Mouse (Mus musculus) urinary bladder, adult 2 months (tissue): ENCODE data around the gene Polrmt. TPM values are rescaled to one million over a fixed set of nuclear protein-coding genes. Genes with fewer than 3 reads are reported as not detected.

Source experiments
- DNase-seq: peaks from one replicate; pipeline ENCODE4 v3.0.0; 2022; ENCODE audit warnings: low spot score
- polyA plus RNA-seq: library from polyadenylated mRNA; depleted of rRNA; stranded (reverse); fragments of >200 nt; gene quantifications from 2 replicates; pipeline ENCODE4 v1.2.3, GENCODE M21; 2012

The Polrmt gene
- polyA plus RNA-seq, 1 experiment = 31.7 TPM

DNA sequence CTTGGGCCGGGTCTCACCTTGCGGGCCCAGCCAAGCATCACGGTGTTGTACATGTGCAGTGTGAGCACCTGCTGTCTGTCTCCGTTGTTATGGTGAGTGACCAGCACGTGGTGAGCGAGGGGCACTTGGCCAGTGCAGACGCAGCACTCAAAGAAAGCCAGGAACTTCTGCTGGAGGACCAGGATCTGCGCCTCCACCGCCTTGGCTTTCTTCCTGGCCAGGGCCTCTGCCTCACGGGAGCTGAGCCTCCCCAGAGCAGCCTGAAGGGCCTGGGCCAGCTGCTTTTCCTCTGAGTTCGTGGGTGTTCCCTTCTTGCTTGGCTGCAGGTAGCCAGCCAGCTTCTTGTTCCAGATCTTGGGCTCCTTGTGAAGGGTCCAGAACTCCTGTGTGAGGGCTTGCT is 3.2 kb downstream of the Polrmt start:
- no peak for DNase-seq

DNA sequence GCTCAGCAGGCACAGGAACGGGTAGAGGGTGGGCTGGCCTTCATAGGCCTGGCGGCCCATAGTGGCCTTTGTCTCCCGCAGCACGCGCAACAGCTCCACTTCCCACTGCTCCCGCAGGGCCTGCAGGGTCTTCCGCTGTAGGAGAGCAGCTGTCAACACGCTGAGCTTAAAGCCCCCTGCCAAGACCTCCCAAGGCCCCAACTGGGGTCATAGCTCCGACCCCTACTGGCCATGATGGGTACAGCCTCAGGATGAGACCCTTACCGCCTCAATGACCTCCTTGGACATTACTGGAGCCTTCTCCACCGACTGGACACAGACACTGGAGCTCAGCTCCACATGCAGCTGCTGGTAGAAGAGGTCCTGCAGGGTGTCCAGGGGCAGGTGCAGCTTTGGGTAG is 5.5 kb downstream of the Polrmt start:
- no peak for DNase-seq

DNA sequence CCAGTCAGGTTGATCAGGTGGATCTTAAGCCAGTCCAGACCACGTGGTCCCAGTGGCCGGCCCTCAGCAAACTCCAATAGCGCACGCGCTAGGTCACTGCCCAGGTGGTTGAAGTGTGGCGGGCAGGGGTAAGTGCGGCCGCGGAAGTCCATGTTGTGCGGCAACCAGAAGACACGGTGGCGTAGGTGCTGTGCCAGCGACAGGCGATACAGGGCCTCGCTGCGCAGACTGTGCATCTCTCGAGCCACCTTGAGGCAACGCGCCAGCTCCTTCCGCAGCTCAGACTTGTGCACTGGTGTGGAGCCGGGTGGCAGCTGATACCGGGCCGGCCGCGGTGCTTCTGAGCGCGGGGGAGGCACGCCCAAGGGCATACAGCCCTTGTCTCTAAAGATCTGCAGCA is 7.1 kb downstream of the Polrmt start:
- DNase-seq = no peak

DNA sequence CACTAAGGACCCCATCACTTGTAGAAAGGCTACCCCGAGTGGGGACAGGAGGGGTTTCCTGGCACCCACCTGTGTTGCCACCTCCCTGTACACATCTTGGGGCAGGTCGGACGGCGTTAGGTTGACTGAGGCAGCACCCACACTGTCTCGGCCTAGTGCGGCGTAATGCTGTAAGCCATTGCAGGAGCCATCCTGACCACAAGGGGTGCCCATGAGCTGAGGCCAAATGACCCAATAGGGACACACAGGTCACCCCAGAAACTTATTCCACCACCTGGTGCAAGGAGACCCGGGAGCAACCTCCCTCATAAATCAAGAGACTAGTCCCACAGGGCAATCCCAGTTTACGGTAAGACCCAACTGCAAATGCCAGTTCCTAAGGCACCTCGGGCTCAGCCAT is 8.1 kb downstream of the Polrmt start:
- DNase-seq = no peak

GRCm38 (mm10) chr10:79736706-79737105 is 9.7 kb downstream of the Polrmt start:
- DNase-seq = no peak

DNA sequence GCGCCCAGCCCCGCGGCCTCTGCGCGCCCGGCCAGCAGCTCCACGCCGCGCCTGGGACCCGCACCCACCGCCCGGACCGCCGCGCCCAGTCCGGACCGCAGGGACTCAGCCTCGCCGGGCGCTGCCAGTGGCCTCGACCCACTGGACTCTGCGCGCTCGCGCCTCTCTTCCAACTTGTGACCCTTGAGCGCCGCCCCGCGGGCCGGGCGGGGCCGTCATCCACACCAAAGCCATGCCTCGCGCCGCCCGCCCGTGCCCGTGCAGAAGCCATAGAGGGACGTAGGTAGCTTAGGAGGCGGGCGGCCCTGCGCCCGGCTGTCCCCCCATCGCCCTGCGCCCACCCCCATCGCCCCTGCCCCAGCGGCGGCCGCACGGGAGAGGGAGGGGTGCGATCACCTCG is 11.0 kb downstream of the Polrmt start:
- no peak for DNase-seq

DNA sequence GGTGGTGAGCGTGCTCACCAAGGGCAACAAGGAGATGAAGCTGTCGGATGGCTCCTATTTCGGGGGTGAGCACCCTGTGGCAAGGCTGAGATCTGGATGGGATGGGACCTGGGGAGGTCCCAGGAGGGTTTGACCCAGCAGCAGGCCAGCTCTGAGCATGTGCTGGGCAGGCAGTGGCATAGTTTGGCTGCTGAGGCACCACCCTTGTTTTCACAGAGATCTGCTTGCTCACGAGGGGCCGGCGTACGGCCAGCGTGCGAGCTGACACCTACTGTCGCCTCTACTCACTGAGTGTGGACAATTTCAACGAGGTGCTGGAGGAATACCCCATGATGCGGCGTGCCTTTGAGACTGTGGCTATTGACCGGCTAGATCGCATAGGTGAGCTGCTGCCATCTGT is 12.5 kb downstream of the Polrmt start:
- no peak for DNase-seq

DNA sequence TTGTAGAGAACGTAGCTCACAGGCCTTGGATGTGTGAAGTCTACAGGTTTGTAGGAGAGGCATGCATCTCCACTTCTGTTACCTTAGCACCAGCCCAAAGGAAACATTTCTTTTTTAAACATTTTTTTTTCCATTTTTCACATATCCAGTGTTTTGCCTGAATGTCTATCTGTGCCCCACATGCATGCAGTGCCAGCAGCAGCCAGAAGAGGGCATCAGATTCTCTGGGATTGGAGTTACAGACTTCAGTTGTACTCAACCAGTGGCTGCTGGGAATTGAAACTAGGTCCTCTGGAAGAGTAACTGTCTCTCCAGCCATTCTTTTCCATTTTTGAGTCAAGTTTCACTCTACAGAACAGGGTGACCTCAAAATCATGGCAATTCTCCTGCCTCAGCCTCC is 13.9 kb downstream of the Polrmt start:
- no peak for DNase-seq

DNA sequence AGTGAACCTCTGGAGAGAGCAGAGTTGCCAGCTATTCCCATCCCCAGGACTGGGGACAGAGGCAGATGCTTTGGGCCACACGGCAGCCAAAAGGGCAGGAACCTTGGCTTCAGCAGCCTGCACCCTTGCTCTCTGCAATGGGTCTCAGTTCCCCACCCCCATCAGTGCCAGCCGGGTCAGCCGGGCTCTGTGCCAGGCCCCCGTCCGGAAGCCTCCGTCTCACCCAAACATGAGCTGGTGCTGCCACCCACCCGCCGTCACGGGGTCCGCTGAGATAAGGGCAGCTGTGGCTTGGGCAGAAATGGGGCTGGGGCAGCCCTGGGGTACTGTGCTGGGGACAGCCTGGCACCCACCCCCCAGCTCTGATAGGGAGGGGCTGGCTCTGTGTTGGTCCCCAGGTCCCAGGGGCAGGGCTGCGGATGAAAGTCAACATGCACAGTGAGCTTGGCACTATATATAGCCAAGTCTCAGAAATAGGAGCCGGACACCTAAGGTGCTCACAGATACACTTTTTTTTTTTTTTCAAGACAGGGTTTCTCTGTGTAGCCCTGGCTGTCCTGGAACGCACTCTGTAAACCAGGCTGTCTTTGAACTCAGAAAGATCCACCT is 16.9 kb downstream of the Polrmt start:
- DNase-seq = no peak

- DNase-seq = no peak
These were observed 17.8 kb downstream of the Polrmt start for GRCm38 (mm10) chr10:79728323-79729249.

DNA sequence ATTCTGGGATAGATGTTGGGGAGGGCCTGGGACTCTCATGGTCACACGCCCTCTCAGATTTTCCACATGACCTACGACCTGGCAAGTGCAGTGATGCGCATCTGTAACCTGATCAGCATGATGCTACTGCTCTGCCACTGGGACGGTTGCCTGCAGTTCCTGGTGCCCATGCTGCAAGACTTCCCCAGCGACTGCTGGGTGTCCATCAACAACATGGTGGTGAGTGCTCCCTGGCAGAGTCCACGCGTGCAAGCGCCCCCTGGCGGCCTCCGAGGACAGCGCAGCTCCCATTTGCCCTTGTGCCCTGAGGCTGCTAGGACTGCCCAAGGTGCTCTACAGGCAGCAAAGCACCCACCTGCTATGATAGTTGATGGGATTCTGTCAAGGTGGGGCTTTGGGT is 20.3 kb downstream of the Polrmt start:
- DNase-seq = no peak

DNA sequence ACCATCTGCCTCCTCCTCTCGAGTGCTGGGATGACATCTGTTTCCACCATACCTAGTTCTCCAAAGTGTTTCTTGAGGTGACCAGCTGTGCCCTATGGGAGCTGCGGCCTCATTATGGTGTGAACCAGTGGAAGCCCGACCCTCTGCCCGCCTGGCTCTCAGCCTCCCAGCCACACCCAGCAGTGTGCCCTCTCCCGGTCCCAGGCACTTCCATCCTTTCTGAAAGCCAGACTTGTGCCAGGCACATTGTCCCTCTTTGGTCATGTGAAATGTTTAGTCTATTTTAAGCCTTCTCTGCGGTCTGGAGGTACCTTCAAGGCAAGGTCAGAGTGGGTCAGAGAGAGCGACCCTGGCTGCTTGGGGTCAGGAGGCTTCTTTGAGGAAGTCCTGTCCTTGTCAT is 22.7 kb downstream of the Polrmt start:
- no peak for DNase-seq

- no peak for DNase-seq
These were observed 23.3 kb downstream of the Polrmt start for GRCm38 (mm10) chr10:79723047-79723446.

DNA sequence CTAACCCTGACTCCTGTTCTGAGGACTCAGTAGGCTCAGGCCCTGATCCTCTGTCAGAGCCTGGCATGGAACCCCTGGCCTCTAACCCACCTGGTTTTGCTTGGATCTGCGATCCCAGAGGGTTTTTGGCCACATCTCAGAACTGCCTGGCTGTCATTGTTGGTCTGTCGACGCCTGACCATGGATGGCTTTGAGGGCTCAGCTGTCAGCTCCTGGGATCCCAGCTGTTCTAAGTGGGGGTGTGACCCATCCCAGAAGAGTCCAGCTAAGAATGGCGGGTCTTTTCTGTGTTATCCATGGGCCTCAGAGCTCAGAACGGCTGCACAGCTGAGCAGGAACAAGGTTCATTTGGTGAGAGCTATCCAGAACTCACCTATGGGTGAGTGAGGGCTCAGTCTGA is 25.3 kb downstream of the Polrmt start:
- no peak for DNase-seq

DNA sequence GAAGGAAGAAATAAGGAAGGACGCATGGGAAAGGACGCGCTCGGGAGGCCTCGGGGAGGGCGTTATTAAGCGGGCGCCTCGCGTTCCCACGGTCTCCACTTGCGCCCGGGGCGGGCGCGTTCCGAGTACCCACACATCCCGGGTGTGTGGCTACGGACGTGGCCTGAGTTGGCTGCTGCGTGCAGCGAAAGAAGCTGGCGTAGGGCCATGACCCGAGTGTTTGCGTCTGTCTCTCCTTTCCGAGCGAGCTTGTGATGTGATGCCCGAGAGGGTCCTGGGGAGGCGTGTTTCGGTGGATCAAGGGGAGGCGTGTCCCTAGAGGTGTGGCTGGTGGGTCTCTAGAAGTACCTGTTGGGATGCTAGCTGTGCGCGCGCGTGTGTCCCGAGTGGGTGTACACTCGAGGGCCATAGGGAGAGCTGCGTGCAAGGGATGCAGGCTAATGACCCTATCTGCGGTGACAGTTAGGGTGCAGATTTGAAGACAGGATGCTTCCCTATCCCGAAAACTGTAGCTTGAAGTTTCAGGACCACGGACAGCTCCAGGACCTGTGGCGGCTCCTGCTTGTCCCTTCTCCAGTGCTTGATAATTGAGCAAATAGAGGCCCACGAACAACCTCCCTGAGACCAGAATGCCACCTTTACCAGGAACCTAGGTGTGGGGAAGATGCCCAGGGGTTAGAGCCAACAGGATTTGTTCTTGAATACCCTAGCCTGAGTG is 28.6 kb downstream of the Polrmt start:
- peak; percentile 45 for DNase-seq

GRCm38 (mm10) chr10:79716988-79717355 is 29.4 kb downstream of the Polrmt start:
- DNase-seq = peak; percentile 27

GRCm38 (mm10) chr10:79716254-79716987 is 30.0 kb downstream of the Polrmt start, which contains the start of gene Hcn2:
Hcn2 (plus strand) TSS chr10:79716634.
- no peak for DNase-seq

- DNase-seq = no peak
These were observed 31.4 kb downstream of the Polrmt start for GRCm38 (mm10) chr10:79714996-79715395.

GRCm38 (mm10) chr10:79713163-79713562 is 33.2 kb downstream of the Polrmt start:
- no peak for DNase-seq

GRCm38 (mm10) chr10:79712499-79713126 is 33.8 kb downstream of the Polrmt start:
- DNase-seq = peak; percentile 65

- no peak for DNase-seq
These were observed 34.4 kb downstream of the Polrmt start for GRCm38 (mm10) chr10:79712029-79712428.
